Mouse (Mus musculus): Measurements from ENCODE around the gene Acot2.

DNA sequence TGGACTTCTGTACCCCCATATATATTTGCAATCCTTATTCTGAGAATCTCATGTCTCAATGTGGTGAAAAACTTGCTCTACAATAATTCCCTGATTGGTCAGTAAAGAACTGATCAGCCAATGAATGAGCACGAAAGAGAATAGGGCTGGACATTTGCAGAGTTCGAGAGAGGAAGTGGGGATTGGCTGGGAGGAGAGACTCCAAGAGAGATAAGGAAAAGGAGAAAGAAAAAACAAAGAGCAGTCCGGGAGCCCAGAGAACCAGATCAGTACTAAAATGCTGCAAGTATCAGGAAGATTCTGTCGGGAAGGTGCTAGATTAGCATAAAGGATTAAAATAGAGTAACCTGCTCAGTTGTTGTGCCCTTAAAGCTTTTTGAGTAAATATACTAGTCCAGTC lies 38.6 kb upstream of the Acot2 start:
- no peak for TF ChIP-seq ZC3H11A (IDR thresholded peaks at IDR 0.05; ENCODE audit: borderline replicate concordance, low read depth, low read length)
- TF ChIP-seq HCFC1 (IDR thresholded peaks at IDR 0.05; ENCODE audit: borderline replicate concordance, insufficient read depth, low read length), result no peak
- TF ChIP-seq MAFK (IDR thresholded peaks at IDR 0.05; ENCODE audit: insufficient read depth, low read depth, low read length), result no peak
- TF ChIP-seq CHD2 (IDR thresholded peaks at IDR 0.05; ENCODE audit: low read depth, low read length), result no peak
- TF ChIP-seq ZNF384 (IDR thresholded peaks at IDR 0.05; ENCODE audit: low read depth, low read length), result no peak
